Mouse (Mus musculus): ENCODE measurements around the gene Gpank1.

Gpank1 gene

GRCm38 (mm10) chr17:35121143-35121799 is at the start of gene Gpank1:
Gene Gpank1, plus strand, starts transcription at chr17:35121455.
- DNase-seq (ENCODE audit: low read depth, low spot score), result peak; percentile 98

DNA sequence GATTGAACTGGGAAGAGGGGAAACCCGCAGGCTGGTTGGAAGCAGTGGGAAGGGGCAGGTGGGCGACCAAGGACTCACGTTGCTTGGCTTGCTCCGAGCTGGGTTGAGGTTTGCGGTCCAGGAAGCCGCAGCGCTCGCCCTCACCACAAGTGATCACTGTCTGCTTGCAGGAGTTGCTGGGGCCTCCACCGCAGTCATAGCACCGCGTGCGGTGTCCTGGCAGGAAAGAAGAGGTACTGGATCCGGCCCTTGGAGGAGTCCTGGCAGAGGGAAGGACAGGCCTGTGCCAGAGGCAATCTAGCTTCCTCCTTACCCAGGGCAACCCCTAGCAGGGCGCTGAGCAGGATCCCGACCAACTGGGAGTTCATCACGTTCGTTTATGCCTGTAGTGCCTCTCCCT is 47.2 kb upstream of the Gpank1 start:
- no peak for DNase-seq (ENCODE audit: low read depth, low spot score)

GRCm38 (mm10) chr17:35076507-35077176 is 44.6 kb upstream of the Gpank1 start, which contains the start of gene Ly6g6e:
Gene Ly6g6e, plus strand, starts transcription at chr17:35076902.
- DNase-seq (ENCODE audit: low read depth, low spot score), result no peak

GRCm38 (mm10) chr17:35077285-35077684 is 44.0 kb upstream of the Gpank1 start:
- DNase-seq (ENCODE audit: low read depth, low spot score), result no peak

DNA sequence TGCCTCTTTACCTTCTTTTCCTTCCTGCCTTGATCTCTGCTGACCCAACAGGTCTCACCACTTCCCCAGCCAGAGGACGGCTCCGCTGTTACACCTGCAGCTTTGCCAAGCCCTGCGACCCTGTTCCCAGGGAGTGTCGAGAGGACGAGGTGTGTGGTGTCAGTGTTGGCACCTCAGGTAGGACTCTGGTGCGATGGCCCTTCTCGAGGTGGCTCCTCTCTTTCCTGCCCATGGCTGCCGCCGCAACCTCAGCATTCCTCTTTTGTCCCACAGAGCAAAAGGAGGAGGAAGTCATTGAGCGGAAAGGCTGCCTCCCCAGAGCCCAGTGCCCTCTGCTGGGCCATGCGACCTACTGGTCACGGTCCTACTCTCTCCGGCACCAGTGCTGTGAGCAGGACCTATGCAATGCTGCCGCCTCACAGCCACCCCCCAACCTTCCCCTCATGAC is 43.4 kb upstream of the Gpank1 start, which contains the start of gene Ly6g6d:
TSS of gene Ly6g6d (minus strand) at position 280 of the 448 bp plus-strand sequence.
- no peak for DNase-seq (ENCODE audit: low read depth, low spot score)

- no peak for DNase-seq (ENCODE audit: low read depth, low spot score)
Measured at GRCm38 (mm10) chr17:35079778-35080177, 41.5 kb upstream of the Gpank1 start.

GRCm38 (mm10) chr17:35080248-35080647 is 41.0 kb upstream of the Gpank1 start:
- DNase-seq (ENCODE audit: low read depth, low spot score), result no peak

DNA sequence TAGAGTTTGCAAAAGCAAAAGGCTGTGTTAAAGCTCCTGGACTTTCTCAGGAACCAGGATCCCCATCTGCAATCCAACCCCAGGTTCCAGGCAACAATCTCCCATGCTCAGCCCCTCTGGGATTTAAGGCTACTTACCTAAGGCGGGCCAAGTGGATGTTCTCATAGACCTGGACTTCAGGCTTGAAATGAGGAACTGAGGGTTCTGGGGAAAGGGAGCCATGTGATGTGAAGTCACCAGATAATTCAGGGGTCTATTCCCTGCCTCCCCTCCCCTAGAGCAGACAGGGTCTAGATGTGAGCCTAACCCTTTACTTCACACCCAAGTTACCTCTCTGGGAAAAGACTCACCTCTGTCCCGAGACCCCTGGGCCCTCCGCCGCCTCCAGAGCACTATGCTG is 40.5 kb upstream of the Gpank1 start:
- no peak for DNase-seq (ENCODE audit: low read depth, low spot score)

- DNase-seq (ENCODE audit: low read depth, low spot score), result no peak
Measured at GRCm38 (mm10) chr17:35082841-35083576, 38.2 kb upstream of the Gpank1 start.

- DNase-seq (ENCODE audit: low read depth, low spot score), result no peak
Measured at GRCm38 (mm10) chr17:35083929-35084497, 37.2 kb upstream of the Gpank1 start.

- DNase-seq (ENCODE audit: low read depth, low spot score), result no peak
Measured at GRCm38 (mm10) chr17:35085208-35085865, 35.9 kb upstream of the Gpank1 start, which contains the start of gene Ly6g6f. Gene Ly6g6f, minus strand, starts transcription at chr17:35085610.

DNA sequence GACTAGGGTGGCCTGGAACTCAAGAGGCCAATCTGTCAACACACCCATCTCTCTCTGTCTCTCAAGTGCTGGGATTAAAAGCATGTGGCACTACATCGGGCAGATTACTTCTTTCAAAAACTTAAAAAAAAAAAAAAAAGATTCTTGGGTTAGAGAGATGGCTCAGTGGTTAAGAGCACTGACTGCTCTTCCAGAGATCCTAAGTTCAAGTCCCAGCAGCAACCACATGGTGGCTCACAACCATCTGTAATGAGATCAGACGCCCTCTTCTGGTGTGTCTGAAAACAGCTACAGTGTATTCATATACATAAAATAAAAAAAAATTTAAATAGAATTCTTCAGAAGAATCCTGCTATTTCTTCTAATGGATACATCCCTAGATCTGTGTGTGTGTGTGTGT is 33.1 kb upstream of the Gpank1 start:
- DNase-seq (ENCODE audit: low read depth, low spot score), result no peak

DNA sequence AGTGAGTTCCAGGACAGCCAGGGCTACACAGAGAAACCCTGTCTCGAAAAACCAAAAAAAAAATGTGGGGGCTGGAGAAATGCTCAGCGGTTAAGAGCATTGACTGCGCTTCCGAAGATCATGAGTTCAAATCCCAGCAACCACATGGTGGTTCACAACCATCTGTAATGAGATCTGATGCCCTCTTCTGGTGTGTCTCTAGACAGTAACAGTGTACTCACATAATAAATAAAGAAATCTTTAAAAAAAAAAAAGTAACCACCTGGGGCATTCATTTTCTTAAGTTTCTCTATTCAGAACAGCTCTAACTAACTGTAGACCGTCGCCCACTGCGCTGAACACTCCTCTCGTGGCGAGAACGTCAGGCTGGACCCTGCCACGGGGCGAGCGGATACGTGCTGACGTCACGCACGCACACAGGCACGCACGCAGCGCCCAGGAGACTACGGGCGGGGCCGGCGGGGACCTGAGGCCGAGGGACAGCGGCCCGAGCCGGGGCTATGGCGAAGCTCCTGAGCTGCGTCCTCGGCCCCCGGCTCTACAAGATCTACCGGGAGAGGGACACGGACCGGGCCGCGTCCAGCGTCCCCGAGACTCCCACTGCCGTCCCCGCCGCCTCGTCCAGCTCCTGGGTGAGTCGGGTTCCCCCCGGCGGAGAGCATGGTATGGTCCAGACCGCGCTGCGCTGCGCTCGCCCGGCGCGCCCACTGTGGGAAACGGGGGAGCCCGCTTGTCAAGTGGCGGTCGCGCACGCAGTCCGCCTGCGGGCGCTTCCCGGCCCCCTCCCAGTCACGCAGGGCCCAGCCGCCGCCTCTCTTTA is 32.2 kb upstream of the Gpank1 start, which contains the start of gene Abhd16a:
TSS of gene Abhd16a (plus strand) at position 439 of the 820 bp plus-strand sequence.
- DNase-seq (ENCODE audit: low read depth, low spot score), result peak; percentile 88

DNA sequence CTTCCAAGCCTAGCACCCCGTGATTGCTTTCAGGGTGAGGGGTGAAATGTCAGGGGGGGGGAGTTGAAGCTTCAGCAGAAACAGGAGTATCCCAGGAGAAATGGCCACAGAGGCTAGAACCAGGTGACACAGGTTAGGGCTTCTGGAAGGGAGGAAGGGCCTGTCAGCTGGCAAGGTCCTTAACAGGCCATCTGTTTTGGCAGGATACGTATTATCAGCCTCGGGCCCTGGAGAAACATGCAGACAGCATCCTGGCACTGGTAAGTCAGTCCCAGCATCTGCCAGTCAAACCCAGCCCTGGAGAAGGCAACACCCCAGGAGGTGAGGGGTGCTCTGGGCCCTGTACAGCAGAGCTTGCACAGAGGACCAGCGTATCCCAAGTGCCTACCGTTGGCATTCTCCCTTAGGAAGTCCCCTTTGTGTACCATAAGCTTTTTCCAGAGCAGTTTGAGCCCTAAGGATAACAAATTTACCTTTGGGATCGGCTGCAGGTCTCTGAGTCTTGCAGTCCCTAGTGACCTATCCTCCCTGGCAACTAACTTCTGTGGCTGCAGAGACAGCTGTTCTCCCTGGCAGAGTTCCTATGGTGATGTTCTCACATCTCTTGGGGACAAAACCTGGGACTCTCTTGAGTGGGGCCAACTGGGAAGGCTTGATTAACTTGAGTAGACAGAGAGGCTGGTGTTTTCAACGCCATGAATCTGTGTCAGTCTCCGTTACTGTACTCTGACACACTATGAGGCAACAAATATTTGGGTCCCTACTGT is 30.9 kb upstream of the Gpank1 start:
- DNase-seq (ENCODE audit: low read depth, low spot score), result no peak

DNA sequence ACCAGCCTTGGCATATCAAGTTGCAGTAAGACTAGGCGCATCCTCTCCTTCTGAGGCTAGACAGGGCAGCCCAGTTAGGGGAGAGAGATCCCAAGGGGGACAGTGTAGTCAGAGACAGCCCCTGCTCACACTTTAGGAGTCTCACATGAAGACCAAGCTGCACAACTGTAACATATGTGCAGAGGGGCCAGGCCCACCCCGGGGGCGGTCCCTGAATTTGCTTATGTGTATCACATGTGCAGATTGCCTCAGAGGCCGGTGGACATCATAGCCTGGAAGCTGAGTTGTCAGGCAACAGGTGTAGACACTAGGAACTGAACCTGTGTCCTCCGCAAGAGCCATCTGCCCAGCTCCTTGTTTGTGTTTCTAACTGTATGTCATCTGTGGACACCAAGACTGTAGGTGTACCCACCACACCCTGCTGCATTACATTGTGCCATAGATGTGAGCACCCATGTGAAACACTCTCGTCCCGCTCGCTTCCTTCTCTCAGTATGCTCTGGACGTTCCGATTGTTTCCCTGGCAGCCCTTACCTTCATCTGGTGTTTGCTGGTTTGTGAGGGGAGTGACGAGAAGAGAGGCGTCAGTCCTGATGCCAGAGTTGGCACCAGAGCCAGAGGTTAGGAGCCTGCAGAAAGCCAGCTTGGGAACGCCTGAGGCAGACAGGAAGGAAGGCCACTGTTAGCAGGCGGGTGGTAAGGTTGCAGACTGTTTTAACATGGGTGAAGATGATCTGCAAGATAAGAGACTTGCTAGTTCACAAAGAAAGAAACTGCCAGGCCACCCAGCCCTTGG is 28.7 kb upstream of the Gpank1 start:
- no peak for DNase-seq (ENCODE audit: low read depth, low spot score)

- DNase-seq (ENCODE audit: low read depth, low spot score), result no peak
Measured at GRCm38 (mm10) chr17:35094475-35095365, 26.5 kb upstream of the Gpank1 start.

- no peak for DNase-seq (ENCODE audit: low read depth, low spot score)
Measured at GRCm38 (mm10) chr17:35096597-35096996, 24.7 kb upstream of the Gpank1 start.

- DNase-seq (ENCODE audit: low read depth, low spot score), result no peak
Measured at GRCm38 (mm10) chr17:35097164-35097655, 24.0 kb upstream of the Gpank1 start.
